Mouse (Mus musculus) naive thymus-derived CD4-positive, alpha-beta T cell, adult 2 months (primary cell): ENCODE data around the gene Mc1r.
"Not testable (repeated sequence)": the region's sequence is repeated elsewhere in the genome, so short reads cannot be mapped to it uniquely, and the experiment has no call there.

Experiments used
- DNase-seq: peaks from one replicate; pipeline ENCODE4 v3.0.0-alpha.2; 2011; ENCODE audit warnings: low read depth

Mc1r gene

DNA sequence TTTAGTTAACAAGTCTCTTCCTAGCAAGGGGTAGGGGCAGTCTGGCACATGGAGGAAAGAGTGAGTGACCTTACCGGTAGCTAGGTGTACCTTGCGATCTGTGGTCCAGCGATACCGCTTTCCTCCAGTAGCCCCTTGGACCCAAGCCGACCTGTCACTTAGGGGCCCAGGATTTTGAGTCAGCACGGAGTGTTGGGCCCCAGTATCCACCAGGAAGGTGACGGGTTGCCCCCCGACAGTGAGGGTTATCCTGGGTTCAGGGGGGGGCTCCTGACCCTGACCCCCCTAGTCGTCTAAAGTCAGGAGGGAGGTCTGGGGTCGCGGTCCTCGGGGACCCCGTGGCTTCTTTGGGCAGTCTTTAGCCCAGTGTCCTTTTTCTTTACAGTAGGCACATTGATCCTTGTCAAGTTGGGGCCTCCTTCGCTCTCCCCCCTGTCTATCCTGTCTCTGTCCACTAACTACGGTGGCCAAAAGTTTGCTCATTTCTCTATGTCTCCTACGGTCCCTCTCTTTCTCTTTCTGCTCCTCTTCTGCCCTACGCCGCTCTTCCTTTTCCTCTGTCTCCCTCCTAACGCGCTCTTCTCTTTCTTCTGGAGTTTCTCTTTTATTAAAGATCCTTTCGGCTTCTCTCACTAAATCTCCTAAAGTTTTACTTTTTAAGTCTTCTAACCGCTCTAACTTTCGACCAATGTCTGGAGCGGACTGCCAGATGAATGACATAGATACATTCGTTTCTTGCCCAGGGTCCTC is 24.9 kb downstream of the Mc1r start:
- no peak for DNase-seq

DNA sequence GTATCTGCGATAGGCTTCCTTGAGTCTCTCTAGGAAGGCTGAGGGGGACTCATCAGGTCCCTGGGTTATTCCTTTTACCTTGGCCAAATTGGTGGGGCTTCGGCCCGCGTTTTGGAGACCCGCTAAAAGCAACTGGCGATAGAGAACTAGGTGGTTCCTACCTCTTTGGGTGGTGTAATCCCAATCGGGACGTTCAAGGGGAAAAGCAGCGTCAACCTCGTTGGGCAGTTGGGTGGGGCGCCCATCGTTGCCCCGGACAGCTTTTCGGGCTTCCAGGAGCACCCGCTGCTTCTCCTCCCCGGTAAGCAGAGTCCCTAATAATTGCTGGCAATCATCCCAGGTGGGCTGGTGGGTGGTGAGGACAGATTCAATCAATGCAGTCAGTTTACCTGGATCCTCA is 25.5 kb downstream of the Mc1r start:
- no peak for DNase-seq

DNA sequence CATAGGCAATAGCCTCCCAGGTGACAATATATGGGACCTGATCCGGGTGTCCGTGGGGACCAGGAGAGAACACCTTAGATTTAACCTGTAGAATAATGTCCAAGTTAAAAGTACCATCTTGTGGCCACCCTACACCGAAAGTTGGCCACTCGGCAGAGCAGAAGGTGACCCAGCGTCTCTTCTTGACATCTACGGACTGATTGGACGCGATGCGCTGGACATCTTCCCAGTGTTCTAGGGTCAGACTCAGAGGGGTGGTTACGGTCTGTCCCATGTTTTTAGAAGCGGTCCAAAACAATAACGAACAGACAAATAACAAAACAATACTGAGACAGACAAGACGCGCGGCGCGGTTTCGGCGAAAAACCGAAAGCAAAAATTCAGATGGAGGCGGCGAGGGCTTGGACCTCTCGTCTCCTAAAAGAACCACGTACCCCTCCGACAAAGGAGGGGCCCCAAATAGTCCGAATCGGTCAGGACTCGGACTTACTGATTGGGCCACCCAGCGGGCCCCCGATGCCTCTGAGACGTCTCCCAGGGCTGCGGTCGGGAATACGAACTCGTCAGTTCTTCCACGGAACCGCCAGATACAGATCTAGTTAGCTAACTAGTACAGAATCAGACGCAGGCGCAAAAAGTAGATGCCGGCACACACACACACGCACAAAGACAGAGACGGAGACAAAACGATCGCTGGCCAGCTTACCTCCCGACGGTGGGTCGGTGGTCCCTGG is 26.5 kb downstream of the Mc1r start:
- not testable (repeated sequence) for DNase-seq

DNA sequence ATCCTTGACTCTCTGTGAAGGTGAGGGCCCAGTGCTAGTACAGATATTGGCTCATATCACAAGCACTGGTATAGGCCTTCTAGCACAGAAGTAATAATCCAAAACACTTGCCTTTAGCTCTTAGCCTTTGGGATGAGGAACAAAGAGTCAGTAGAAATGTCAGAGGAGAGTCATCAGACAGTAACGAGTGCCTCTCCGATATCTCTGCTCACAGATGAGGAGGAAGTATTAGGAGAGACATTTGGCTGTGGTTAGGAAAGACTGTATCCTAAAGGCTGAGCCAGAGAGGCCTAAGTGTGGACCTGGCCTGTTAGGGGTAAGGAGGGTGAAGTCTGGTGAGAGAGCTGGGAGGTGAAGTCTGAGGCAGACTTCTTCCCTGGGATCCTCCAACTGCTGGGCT is 34.9 kb downstream of the Mc1r start:
- no peak for DNase-seq

DNA sequence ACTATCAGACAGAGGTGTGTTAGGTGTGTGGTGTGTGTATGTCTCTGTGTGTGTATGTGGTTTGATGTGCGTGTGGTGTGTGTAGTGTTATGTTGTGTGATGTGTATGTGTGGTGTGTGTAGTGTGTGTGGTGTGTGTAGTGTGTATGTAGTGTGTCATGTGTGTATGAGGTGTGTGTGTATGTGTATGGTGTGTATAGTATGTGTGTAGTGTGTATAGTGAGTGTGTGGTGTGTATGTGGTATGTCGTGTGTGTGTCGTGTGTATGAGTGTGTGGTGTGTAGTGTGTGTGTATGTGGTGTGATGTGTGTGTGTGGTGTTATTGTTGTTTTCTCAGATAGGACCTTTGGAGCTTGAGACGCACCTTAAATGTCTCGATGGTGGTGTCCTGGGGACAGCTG is 35.4 kb downstream of the Mc1r start:
- no peak for DNase-seq

DNA sequence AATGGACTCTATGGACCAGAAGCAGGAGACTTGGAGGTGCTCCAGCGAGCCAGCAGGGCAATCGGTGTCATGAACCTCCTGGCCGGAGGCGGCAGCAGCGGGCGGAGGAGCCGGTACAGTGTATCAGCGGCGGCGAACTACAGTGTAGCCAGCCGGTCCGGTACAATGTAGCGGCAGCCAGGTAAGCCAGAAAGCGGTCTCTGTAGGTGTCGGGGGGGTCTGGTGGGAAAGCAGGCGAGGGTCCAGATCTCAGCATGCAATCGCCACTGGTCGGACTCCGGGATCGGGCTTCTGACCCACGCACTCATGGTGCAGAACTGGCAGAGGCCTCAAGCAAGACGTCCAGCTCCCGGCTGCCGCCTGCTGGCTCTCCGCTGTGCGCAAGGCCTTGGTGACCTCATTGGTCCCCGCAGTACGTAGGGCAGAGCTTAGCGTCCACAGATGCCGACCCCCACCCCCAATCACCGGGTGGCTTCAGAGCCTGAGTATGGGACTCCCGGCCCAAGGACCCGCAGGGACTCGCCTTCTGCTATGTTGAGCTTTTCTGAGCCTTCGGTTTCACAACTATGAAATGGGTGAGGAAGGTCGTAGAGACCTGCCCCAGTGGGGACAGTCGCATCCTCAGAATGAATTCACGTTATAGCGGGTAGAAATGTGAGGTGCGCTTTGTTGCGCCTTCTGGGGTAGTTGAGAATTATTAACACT is 36.1 kb downstream of the Mc1r start:
- DNase-seq, result peak; percentile 96

DNA sequence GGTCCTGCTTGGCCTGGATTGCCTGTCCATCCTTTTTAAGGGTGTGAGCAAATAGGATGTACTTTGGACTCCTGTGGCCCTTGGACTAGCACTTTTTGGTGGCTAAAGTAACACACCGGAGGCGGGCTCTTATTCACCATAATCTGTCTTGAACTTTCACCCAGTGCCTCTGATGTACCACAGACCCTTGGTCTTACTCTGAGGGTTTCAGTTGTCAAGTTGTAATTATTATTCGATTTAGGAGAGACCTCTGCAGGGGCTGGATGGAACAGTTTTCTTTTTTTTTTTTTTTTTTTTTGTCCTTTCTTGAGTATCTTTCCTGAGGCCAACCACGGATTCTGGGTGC is 36.6 kb downstream of the Mc1r start:
- DNase-seq, result no peak

DNA sequence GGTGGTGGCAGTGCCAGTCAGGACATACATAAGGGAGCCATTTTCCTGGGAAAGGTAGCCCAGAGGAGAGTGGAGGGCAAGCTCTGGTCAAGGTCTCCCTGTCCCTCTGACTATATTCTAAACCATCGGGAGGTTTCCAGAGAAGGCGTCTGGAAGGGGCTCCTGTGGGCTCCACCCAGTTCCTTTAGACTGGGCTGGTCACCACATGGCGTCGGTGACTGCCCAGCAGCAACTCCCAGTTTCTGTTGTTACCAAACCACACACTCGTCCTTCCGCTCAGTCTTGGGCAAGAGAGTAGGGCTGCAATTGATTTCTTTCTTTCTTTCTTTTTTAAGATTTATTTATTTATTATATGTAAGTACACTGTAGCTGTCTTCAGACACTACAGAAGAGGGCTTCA is 37.2 kb downstream of the Mc1r start:
- DNase-seq, result no peak

DNA sequence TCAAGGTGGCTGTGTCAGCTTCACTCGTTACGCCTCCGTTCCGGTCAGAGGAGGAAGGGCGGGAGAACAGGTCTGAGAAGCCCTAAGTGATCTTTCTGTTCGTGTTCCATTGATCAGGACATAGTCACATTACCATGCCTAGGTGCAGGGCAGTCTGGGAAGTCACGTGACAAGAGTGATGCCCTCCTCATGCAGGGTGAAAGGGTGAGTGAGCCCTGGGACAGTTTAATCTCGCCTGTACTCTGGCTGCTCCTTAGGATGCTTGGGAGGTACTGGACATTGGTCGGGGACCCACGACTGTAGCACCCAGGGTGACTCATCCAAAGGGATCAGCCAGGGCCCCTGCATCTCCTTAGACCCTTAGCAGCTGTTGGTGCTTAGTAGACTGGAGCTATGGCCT is 39.1 kb downstream of the Mc1r start:
- no peak for DNase-seq

DNA sequence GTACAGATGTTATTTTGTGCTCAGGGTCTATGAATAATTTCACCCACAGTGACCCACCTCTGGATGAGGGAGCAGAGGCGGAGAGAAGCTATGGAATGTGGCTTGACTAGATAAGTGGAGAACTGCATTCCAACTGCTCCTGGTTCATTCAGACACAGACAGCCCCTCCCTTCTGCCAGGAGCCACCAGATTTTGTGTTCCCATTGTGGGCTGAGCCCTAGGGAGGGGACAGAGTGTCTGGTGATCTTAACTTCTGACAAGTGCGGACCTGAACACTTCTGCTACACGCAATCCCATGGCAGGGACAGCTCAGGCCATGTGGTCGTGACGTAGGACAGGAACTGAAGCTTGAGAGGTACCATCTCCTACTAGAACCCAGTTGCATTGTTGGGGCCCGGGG is 39.9 kb downstream of the Mc1r start:
- DNase-seq, result no peak

DNA sequence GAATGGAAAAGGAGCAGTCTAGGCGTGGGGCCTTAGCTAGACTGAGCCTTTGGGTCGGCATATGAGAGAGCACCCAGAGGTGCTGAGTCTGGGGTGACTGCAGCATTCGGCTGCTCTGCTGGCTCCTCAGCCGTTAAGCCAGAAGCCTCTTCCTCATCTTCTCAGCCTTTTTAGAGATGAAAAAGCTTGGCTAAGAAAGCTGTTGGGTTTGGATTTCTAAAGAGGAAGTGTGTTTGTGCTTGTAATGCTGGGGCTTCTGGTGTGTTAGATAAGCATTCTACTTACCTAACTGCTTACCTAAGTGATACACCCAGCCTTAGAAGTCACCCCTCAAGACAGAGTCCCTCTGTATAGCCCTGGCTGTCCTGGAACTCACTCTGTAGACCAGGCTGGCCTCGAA is 43.9 kb downstream of the Mc1r start:
- no peak for DNase-seq

DNA sequence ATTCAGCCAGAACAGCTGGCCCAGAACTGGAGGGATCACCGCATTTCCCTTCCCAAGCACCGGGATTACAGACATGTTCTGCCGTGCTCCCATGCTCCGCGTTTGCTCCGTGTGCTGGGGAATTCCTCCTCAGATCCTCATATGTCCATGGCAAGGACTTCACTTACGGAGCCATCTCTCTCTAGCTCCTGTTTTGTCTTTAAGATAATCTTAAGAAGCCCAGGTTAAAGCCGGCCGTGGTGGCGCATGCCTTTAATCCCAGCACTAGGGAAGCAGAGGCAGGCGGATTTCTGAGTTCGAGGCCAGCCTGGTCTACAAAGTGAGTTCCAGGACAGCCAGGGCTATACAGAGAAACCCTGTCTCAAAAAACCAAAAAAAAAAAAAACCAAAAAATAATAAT is 44.8 kb downstream of the Mc1r start:
- not testable (repeated sequence) for DNase-seq

DNA sequence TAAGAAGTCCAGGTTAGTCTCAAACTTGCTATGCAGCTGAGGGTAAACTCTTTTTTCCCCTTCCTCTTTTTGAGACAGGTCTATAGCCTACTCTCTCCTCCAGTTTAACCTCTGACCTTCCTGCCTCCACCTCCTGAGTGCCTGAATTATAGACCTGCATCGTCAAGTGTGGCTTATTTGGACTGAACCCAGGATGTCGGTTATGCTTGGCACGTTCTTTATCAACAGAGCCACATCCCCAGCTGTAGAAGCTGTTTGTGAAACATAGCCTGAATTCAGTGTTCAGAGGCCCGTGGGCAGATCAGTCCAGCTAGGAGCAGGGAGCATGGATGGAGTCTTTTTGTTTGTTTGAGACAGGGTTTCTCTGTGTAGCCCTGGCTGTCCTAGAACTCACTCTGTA is 45.2 kb downstream of the Mc1r start:
- no peak for DNase-seq

DNA sequence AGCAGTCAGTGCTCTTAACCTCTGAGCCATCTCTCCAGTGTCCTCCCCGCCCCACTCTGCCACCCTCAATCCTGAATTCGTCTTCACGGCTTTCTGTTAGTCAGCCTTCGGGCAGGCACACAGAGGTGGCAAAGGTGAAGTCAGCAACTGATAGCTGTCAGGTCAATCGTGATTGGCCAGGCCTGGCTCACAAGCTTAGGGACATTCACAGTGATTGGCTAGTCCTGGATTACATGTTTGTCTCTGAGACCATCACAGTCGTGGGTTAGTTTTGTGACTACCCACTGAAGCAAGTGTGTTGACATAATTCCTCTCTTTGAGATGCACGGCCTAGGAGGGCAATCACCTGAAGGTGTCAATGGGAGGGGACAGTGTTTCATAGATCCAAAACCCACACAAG is 46.4 kb downstream of the Mc1r start:
- DNase-seq, result no peak

DNA sequence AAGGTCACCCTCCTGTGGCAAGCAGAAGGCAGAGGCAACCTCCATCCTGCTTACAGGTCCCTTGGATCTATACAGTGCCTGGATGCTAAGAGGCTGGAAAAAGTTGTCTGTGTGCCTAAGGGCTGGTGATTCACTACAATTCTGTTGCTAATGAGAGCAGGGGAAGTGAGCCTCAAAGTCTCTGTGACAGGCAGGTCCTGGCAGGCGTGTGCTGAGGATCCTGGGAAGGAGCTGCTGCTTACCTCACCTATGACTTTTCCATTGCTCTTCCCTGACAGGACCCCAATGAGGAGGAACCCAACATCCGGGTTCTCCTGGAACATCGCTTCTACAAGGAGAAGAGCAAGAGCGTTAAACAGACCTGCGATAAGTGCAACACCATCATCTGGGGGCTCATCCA is 47.0 kb downstream of the Mc1r start:
- DNase-seq, result no peak

DNA sequence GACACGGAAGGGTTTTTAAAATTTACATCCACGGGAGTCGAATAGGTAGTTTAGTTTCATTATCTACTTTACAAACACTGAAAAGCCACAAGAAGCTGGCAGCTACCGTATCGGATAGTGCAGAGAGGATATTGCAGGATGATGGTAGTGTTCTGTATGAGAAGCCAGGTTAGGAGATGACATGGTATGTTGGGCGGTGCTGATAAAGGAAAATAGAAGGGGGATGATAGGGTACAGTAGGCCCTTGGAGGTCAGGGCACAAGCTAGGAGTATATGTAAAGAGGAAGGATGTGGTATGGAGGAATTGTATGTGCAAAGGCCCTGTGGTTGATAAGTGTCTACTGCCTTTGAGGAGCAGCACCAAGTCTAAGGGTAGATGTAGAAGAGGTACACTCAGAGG is 47.7 kb downstream of the Mc1r start:
- no peak for DNase-seq
